Mouse (Mus musculus) myocyte (in vitro differentiated cells): ENCODE data around the gene Best2.

Source experiments
- CEBPB ChIP-seq: IDR thresholded peaks from 2 replicates; pipeline ENCODE4 v1.6.1; 2011; ENCODE audit warnings: mild to moderate bottlenecking, moderate library complexity; ENCODE audit not compliant: poor library complexity, insufficient read depth, severe bottlenecking
- TCF12 ChIP-seq: IDR thresholded peaks from one replicate; pipeline ENCODE4 v1.6.1; 2011; ENCODE audit warnings: mild to moderate bottlenecking, control low read depth; ENCODE audit not compliant: poor library complexity, insufficient read depth, severe bottlenecking

DNA sequence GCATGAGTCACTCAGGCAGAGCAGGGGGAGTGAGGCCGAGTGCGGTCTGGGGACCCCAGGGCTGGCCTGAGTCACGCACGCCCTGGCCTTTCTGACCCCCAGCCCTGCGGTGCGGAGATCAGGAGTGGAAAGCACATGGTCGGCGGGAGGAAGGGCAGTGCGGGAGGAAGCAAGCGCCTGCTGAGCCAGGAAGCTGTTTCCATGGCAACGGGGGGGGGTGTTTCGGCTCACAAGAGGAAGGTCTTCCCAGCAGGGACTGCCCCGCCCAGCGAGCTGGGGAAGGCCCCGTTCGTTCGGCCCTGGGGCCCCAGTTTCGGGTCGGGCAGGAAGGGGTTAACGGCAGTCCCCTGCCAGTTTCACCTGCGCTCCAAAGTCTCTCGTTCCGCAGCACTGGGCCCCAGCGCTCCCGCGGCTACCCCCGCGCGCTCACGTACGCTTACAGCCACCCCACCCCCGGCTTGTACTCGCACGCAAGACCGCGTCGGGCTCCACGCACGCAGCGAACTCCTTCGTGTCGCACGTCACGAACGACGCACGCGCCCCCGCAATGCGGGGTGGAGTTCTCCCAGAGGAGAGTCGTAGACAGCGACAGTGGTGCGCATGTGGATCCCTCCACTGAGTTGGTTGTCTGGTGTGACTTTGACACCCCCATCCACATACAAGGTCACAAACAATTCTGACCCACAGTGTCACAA, 28.5 kb downstream of the Best2 start:
- TF ChIP-seq TCF12 (no peak), CEBPB (no peak)
